Mouse (Mus musculus): ENCODE results near the gene Jade1. TPM values are rescaled to one million over a fixed set of nuclear protein-coding genes. Genes with fewer than 3 reads are reported as not detected.

Gene Jade1
- total RNA-seq, 2 experiments from 2014 or later = 23.0 to 25.3 TPM

DNA sequence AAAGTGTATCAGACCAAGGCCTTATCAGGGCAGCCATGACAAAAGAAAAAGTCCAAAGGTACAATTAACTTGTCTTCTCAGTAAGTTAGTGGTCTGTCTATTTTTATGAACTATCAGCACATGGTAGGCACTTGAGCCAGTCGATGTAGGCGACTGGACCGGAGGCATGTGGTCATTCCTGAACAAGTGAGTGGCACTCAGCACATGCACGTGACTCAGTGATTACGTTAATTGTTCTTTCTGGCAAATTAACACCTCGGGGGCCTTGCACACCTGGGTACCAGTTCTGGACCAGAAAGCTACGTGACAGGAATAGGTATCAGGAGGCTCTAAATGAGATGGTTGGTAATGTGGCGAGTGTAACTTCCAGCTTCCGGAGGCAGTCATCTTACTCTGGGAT lies 51.5 kb downstream of the Jade1 start:
- intact Hi-C loops (cut with DNase I) = no loop called here

DNA sequence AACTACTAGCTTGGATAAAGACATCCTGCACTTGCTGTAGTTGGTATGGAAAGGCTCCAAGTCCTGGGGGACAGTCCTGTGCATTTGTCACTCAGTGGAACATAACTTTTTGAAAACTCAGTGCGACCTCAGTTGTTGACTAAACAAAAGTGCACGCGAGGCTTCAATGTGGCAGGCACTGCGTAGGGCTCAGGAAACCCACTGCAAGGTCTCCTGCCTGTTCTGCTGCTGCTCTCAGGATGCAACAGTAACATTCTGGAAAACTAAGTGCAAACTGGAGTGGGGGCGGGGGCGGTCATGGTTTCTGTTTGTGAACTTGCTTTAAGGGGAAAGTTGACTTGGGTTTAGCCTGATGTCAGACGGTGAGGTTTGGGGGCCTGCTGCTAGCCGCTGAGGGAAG lies 51.9 kb downstream of the Jade1 start:
- no peak for DNase-seq (ENCODE audit: extremely low spot score in 1 of 2, low spot score in 2 of 2)
- intact Hi-C loops (cut with DNase I) = no loop called here

More for the DNA sequence above, 51.5 kb downstream of the Jade1 start:
- no peak for DNase-seq (ENCODE audit: extremely low spot score in 1 of 2, low spot score in 2 of 2)

DNA sequence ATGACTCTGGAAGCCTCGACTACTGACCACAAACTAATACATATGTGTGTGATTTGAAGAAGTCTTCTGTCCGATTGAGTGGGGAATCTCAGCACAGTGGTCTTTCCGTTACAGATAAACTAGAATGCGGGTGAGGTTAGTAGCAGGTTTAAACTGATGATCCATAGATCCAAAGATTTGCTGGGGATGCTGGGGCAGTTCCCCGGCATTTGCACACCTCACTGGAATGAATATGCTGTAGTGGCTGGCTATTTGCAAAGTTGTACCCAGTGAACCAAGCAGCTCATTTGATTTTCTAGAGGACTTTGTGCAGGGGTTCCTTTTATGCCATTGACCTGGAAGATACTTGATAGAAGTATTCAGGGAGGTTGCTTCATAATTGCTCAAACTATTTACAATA lies 53.5 kb downstream of the Jade1 start:
- DNase-seq (ENCODE audit: extremely low spot score in 1 of 2, low spot score in 2 of 2) = no peak
- intact Hi-C loops (cut with DNase I) = no loop called here

DNA sequence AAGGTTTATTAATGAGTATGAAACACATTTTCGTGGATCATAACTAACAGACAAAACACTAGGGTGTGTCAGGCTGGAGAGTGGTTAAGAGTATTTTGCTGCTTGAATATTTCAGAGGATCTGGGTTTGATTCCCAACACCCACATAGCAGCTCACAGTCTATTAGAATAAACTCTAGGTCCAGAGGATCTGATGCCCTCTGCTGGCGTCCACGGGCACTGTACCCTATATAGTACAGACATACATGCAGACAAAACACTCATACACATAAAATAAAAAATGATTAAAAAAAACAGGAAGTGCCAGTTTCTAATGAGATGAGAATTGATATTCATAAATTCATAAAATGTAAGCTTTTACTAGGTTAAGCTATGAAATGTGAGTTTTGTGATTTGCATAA lies 56.7 kb downstream of the Jade1 start:
- intact Hi-C loops (cut with DNase I) = no loop called here
- no peak for DNase-seq (ENCODE audit: extremely low spot score in 1 of 2, low spot score in 2 of 2)

DNA sequence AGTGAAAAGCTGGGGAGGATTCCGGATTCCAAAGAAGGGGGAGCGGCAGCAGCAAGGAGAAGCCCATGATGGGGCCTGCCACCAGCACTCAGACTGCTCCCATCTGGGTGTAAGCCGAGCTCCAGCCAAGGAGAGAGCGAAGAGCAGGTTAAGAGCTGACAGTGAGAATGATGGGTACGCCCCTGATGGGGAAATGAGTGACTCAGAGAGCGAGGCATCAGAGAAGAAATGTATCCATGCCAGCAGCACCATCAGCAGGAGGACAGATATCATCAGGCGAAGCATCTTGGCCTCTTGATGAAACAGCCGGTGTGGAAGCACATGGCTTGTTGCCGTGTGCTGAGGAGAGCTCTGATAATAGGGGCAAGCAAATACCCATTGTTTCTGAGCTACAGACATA lies 58.2 kb downstream of the Jade1 start:
- intact Hi-C loops (cut with DNase I) = no loop called here
- DNase-seq (ENCODE audit: extremely low spot score in 1 of 2, low spot score in 2 of 2) = no peak

DNA sequence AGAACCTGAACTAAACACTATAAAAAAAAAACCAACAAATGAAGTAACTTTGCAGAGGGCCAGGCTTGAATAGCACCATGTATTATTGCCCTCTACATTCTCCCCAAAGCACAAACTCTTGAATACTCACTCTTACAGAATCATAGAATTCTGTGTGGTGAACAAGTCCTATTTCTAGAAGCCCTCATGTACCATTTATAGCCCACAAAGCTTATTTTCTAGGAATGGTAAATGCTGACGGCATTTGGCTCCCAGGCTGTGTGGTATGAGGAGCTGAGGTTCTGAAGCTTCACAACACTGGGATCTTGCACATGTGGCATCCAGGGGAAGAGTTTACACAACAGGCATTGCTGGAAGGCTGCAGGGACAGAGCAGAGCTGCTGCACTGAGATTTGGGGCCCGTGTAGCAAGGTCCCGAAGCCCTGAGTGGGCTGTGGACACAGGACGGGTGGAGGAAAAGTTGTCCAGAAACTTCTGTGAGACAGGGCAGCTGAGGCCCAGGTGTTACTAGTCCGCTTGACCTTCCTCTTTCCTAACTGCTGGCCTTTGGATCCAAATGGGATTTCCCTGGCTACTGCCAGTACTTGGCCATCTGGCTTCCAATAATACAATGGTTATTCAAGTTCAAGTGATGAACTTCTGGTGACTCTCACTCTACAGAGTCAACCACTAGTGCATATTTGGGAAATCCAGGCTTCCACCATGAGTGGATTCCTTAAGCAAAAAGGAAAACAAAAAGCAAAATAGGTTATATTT lies 58.9 kb downstream of the Jade1 start:
- intact Hi-C loops (cut with DNase I) = no loop called here
- no peak for DNase-seq (ENCODE audit: extremely low spot score in 1 of 2, low spot score in 2 of 2)

DNA sequence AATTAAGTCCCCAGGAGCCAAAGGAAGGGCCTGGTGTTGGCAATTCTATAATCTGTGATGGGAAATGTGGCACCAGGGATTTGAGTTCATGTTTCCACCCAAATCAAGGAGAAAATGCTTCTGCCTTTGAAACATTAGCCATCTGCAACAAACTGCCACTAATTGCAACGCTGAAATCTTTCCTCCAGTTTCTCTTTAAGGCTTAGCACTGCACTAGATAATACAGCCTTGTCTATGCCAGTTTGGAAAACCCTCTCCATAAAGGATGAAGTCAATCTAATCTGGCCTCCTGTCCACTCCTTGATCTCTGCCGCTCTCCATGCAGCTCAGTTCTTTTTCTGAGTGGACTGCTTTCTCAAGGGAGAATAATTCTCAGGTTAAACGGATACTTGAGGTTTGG lies 62.5 kb downstream of the Jade1 start:
- DNase-seq (ENCODE audit: extremely low spot score in 1 of 2, low spot score in 2 of 2) = no peak
- intact Hi-C loops (cut with DNase I) = no loop called here

DNA sequence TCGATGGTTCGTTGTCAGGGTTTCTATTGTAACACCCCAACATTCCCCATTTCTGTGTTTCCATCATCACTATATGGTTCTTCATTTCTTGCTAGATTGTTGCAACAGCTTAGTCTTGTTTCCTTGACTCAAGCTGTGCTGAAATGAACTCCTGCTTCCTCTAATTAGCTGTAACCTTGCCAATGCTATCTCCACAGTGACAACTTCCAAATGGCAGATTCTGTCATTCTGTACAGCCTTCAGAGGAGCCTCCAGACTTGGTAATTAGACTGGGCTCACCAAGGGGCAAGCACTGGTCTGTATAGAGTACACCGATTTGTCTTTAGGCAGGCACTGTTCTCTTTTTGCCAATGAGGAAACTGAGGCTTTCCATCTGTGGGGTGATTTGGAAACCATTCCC lies 63.0 kb downstream of the Jade1 start:
- no peak for DNase-seq (ENCODE audit: extremely low spot score in 1 of 2, low spot score in 2 of 2)
- intact Hi-C loops (cut with DNase I) = no loop called here

DNA sequence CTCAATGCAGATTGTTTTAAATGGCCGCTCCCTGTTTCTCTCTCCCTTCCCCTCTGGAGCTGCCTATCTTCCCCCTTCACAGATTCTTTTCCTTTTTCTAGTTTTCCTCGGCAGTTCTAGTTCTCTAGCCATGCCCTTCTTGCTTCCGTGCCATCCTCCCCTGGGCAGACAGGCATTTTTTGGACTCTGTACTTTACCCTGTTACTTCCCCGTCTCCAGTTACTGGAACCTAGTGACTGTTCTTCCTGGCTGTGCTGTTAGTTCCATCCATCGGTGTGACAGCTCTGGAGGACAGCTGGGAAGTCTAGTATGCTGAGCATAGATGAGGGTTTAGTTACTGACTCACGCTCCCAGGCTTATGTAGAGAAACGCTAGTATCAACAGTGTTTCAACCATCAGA lies 65.4 kb downstream of the Jade1 start:
- DNase-seq (ENCODE audit: extremely low spot score in 1 of 2, low spot score in 2 of 2) = no peak
- intact Hi-C loops (cut with DNase I) = no loop called here

DNA sequence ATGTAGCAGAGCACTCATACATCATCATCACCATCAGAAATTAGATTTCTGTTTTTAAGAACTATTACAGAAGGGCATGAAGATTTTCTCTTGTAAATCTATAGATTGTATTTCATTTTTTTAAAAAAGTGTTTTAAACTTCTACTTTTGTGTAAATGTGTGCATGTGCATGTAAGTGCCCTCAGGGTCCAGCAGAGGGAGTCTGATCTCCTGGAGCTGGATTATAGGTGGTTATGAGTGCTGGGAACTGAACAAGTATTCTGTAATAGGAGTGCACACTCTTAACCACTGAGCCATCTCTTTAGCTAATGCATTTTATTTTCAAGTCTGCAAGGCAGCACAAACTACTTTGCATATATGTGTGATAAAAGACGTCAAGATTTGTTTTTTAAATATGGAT lies 100.1 kb downstream of the Jade1 start:
- DNase-seq (ENCODE audit: extremely low spot score in 1 of 2, low spot score in 2 of 2) = no peak
- intact Hi-C loops (cut with DNase I) = no loop called here

Other genes with a start within 250 kb of the Jade1 start
- gene Sclt1, start 186.8 kb downstream of the Jade1 start, total RNA-seq (2021) = 10 to 100 TPM; 14.8 to 15.3 TPM
- 1 to 10 TPM; 5.4 to 6.7 TPM for gene D3Ertd751e, start 186.9 kb downstream of the Jade1 start, total RNA-seq (2021)